Mouse (Mus musculus): ENCODE measurements at regions not wholly inside any gene's neighbourhood (a gene's known extent, or its start where the extent isn't known, plus 50 kb on each side); places are given as distances from the start of the nearest gene placed in this dataset.

GRCm38 (mm10) chr14:105518706-105519105 is 260.3 kb downstream of the Ndfip2 start:
- Histone ChIP-seq H3K9ac (no peak overlapping the region), H3K4me3 (replicated peaks) (no peak overlapping the region), H3K4me1 (replicated peaks) (no peaks in the 10 kb centered on the region), H3K36me3 (no peaks in the 10 kb centered on the region), H3K4me2 (replicated peaks) (no peak overlapping the region), H3K27me3 (replicated peaks) (no peaks in the 10 kb centered on the region), H3K27ac (no peak overlapping the region), H3K9me3 (no peaks in the 10 kb centered on the region)
- ATAC-seq: peak; percentile 43
- WGBS: 40% methylated on average over 7 of the region's 7 CpGs

DNA sequence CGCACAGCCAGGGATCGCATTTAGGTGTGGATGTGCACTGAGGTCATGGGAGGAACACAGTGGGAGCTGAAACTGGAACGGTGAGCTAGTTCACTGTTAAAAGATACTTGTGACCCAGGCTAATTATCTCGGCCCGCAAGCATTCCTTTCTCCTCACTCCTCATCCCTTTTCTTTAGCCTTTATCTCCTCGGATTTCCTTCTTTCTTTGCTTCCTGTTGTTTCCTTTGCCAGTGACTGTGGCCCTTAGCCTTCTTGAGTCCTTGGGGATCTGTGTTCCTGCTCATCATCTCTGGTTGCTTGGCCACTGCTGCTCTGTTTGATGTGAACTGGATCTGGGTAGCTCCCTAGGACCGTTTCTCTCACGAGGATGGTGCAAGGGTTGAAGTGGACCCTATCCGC is 256.0 kb downstream of the Ndfip2 start:
- no peak overlapping the region for H3K27ac ChIP-seq
- H3K36me3 ChIP-seq: no peaks in the 10 kb centered on the region
- WGBS: 76% methylated on average over 9 of the region's 9 CpGs
- ATAC-seq: no peak
- no peak overlapping the region for H3K4me3 ChIP-seq (replicated peaks)
- H3K4me2 ChIP-seq (replicated peaks): no peak overlapping the region
- no peaks in the 10 kb centered on the region for H3K9me3 ChIP-seq
- no peak overlapping the region for H3K9ac ChIP-seq
- H3K27me3 ChIP-seq (replicated peaks): no peaks in the 10 kb centered on the region
- H3K4me1 ChIP-seq (replicated peaks): no peaks in the 10 kb centered on the region

DNA sequence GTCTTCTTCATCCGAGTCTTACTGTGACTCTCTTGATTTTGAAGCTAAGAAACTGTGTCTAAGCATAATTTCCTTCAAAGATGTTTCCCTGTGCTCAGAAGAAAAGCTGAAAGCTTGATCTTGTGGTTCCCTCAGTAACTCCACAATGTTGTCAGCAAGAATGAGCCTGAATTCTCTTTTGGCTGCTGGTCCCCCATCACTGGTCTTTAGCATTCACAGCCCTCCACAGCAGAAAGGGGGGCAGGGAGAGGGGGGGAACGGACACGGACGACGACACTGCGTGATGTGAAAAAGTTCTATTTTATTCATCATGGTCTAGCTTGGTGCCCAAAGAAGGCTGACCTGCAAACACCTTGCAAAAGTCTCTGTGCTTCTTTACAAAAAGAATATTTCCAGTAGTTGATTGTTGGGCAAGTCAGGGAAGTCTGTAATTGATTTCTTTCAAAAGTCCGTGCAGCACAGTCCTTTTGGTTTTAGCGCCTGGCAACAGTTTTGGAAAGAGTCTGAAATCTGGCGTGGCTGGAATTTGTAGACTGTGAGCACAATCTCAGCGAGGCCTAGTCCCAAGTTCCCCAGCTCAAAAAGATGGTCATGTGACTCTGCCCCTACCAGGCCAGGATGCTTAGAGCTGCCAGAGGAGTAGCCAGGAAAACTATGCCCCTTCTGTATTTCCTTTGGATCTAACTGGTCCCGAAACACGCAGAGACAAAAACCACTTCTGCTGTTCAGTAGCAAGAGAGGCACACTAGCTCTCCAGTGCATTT is 254.7 kb downstream of the Ndfip2 start:
- 87% methylated on average over 12 of the region's 12 CpGs for WGBS
- no peak for ATAC-seq

DNA sequence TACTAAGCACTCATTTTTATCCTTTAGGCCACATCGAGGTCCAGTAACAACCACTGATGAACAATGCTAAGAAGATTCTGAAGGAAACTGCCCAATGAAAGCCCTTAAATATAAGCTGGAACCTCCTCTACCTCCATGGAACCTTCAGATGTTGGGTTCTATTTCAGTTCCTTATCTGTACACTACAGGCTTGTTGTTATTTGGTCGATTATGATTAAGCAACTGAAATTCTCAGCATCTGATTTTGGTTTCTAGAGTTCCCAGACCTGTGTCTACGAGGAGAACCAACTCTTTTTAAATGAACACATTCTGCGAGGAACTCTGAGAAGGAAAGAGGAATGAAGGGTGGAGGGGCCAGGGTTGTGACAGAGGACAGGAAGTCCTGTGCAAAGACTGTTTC is 253.5 kb downstream of the Ndfip2 start:
- no peaks in the 10 kb centered on the region for H3K9me3 ChIP-seq
- no peak overlapping the region for H3K4me2 ChIP-seq (replicated peaks)
- no peak overlapping the region for H3K27ac ChIP-seq
- H3K4me3 ChIP-seq (replicated peaks): no peak overlapping the region
- no peak for ATAC-seq
- H3K4me1 ChIP-seq (replicated peaks): no peaks in the 10 kb centered on the region
- H3K27me3 ChIP-seq (replicated peaks): no peaks in the 10 kb centered on the region
- whole genome bisulfite sequencing: 85% methylated on average over 4 of the region's 4 CpGs
- no peaks in the 10 kb centered on the region for H3K36me3 ChIP-seq
- H3K9ac ChIP-seq: no peak overlapping the region

More for the DNA sequence above, 254.7 kb downstream of the Ndfip2 start:
- no peaks in the 10 kb centered on the region for H3K36me3 ChIP-seq
- H3K4me3 ChIP-seq (replicated peaks): no peak overlapping the region
- no peak overlapping the region for H3K4me2 ChIP-seq (replicated peaks)
- no peaks in the 10 kb centered on the region for H3K9me3 ChIP-seq
- H3K4me1 ChIP-seq (replicated peaks): no peaks in the 10 kb centered on the region
- H3K27ac ChIP-seq: no peak overlapping the region
- no peaks in the 10 kb centered on the region for H3K27me3 ChIP-seq (replicated peaks)
- H3K9ac ChIP-seq: no peak overlapping the region

DNA sequence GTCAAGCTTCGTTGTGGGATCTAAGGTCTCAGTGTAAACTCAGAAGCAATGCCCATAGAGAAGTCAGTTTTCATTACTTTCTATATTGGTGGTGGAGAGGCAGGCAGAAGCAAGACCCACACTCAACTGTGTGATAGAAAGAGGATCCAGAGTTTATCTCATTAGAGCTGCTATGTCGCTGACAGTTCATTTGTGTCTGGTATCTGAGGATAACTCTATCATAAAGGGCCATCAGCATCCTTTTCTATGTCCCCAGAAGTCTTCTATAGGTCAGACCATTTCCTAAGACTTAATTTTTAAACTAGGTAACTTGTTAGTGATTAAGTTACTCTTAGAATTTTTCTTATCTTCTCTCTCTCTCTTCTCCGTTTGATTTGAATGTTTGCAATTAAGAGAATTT is 252.8 kb downstream of the Ndfip2 start:
- no peak for ATAC-seq
- H3K4me1 ChIP-seq (replicated peaks): no peaks in the 10 kb centered on the region
- no peak overlapping the region for H3K27ac ChIP-seq
- H3K9me3 ChIP-seq: no peaks in the 10 kb centered on the region
- no peak overlapping the region for H3K4me2 ChIP-seq (replicated peaks)
- no peaks in the 10 kb centered on the region for H3K27me3 ChIP-seq (replicated peaks)
- 87% methylated on average over 3 of the region's 3 CpGs for WGBS
- H3K4me3 ChIP-seq (replicated peaks): no peak overlapping the region
- H3K9ac ChIP-seq: no peak overlapping the region
- no peaks in the 10 kb centered on the region for H3K36me3 ChIP-seq

GRCm38 (mm10) chr14:105505261-105505660 is 246.9 kb downstream of the Ndfip2 start:
- Histone ChIP-seq H3K4me2 (replicated peaks) (no peak overlapping the region), H3K9me3 (no peaks in the 10 kb centered on the region), H3K4me1 (replicated peaks) (peaks cover 5% of the 10 kb centered on the region; the same call in 1 of the 2 replicates), H3K36me3 (no peaks in the 10 kb centered on the region), H3K9ac (no peak overlapping the region), H3K4me3 (replicated peaks) (no peak overlapping the region), H3K27me3 (replicated peaks) (no peaks in the 10 kb centered on the region; the same call in 1 of the 2 replicates), H3K27ac (no peak overlapping the region)
- no peak for ATAC-seq
- 79% methylated on average over 4 of the region's 4 CpGs for WGBS

GRCm38 (mm10) chr14:105504376-105504775 is 246.0 kb downstream of the Ndfip2 start:
- no peaks in the 10 kb centered on the region; the same call in 1 of the 2 replicates for H3K27me3 ChIP-seq (replicated peaks)
- H3K9ac ChIP-seq: no peak overlapping the region
- H3K36me3 ChIP-seq: no peaks in the 10 kb centered on the region
- H3K4me3 ChIP-seq (replicated peaks): no peak overlapping the region
- no peak overlapping the region for H3K4me2 ChIP-seq (replicated peaks)
- no peak overlapping the region for H3K27ac ChIP-seq
- WGBS: 81% methylated on average over 3 of the region's 3 CpGs
- H3K9me3 ChIP-seq: no peaks in the 10 kb centered on the region
- ATAC-seq: no peak
- H3K4me1 ChIP-seq (replicated peaks): peaks cover 9% of the 10 kb centered on the region; the same call in 1 of the 2 replicates

DNA sequence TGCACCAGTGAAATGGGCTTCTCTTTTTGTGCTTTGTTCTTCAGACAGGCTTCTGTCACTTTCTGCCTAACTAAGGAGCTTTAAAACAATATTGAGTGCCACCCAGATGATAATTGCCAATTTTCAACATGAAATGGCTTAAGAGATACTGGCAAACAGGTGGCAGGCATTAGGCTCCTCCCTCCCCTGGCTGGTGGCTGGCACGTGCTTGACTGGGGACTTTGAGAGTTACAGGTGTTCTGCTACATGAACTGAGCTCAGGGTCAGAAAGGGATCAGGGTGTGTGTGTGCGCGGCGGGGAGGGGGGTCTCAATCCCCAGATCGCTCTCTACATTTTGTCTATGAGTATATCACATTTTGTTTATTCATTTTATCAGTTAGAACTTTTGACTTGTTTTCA is 245.4 kb downstream of the Ndfip2 start:
- 82% methylated on average over 5 of the region's 5 CpGs for WGBS
- H3K27me3 ChIP-seq (replicated peaks): no peaks in the 10 kb centered on the region; the same call in 1 of the 2 replicates
- peaks cover 12% of the 10 kb centered on the region; the same call in 1 of the 2 replicates for H3K4me1 ChIP-seq (replicated peaks)
- H3K27ac ChIP-seq: no peak overlapping the region
- no peak overlapping the region for H3K4me2 ChIP-seq (replicated peaks)
- H3K36me3 ChIP-seq: no peaks in the 10 kb centered on the region
- H3K9ac ChIP-seq: no peak overlapping the region
- ATAC-seq: no peak
- no peak overlapping the region for H3K4me3 ChIP-seq (replicated peaks)
- H3K9me3 ChIP-seq: no peaks in the 10 kb centered on the region

DNA sequence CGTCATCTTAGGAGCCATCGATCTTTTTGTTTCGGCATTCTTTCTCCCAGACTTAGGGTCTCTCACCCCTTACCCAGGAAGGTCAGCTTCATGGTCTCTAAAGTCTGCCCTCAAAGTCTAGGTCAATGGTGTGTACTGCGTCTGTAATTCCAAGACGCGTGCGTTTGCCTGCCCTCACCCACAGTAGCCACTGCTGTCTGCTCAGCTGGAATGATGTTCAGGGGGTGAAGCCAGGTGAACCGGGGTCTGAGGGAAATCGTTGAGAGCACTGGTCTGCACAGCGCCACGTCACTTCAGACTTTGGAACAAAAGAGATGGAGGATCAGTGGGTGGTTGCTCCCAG is 244.2 kb downstream of the Ndfip2 start:
- Histone ChIP-seq H3K4me2 (replicated peaks) (peak overlapping the region; percentile 49), H3K36me3 (no peaks in the 10 kb centered on the region), H3K4me1 (replicated peaks) (peaks cover 12% of the 10 kb centered on the region; the same call in 1 of the 2 replicates), H3K27ac (no peak overlapping the region), H3K9me3 (no peaks in the 10 kb centered on the region), H3K27me3 (replicated peaks) (no peaks in the 10 kb centered on the region; the same call in 1 of the 2 replicates), H3K4me3 (replicated peaks) (no peak overlapping the region), H3K9ac (no peak overlapping the region)
- WGBS: 31% methylated on average over 11 of the region's 11 CpGs
- 0 out of 2 replicates have a peak, but pooled peaks have one; percentile 3 for ATAC-seq

GRCm38 (mm10) chr14:105501792-105502632 is 243.6 kb downstream of the Ndfip2 start:
- Histone ChIP-seq H3K36me3 (no peaks in the 10 kb centered on the region), H3K27ac (no peak overlapping the region), H3K4me1 (replicated peaks) (peaks cover 12% of the 10 kb centered on the region; the same call in 1 of the 2 replicates), H3K9me3 (no peaks in the 10 kb centered on the region), H3K9ac (no peak overlapping the region), H3K4me3 (replicated peaks) (no peak overlapping the region; the same call in 1 of the 2 replicates), H3K27me3 (replicated peaks) (no peaks in the 10 kb centered on the region; the same call in 1 of the 2 replicates), H3K4me2 (replicated peaks) (peak overlapping the region; percentile 49)
- WGBS: 7% methylated on average over 21 of the region's 21 CpGs
- peak; percentile 71 for ATAC-seq

- H3K4me1 ChIP-seq (replicated peaks): peaks cover 12% of the 10 kb centered on the region; the same call in 1 of the 2 replicates
- no peaks in the 10 kb centered on the region; the same call in 1 of the 2 replicates for H3K27me3 ChIP-seq (replicated peaks)
- no peaks in the 10 kb centered on the region for H3K36me3 ChIP-seq
- no peak overlapping the region for H3K9ac ChIP-seq
- H3K27ac ChIP-seq: no peak overlapping the region
- WGBS: 28% methylated on average over 21 of the region's 21 CpGs
- ATAC-seq: no peak
- H3K4me3 ChIP-seq (replicated peaks): no peak overlapping the region
- no peaks in the 10 kb centered on the region for H3K9me3 ChIP-seq
- H3K4me2 ChIP-seq (replicated peaks): peak overlapping the region; percentile 49
Observed at GRCm38 (mm10) chr14:105500966-105501741, 242.8 kb downstream of the Ndfip2 start.
